Mouse (Mus musculus): ENCODE measurements around the gene Jazf1. TPM values are rescaled to one million over a fixed set of nuclear protein-coding genes. Genes with fewer than 3 reads are reported as not detected.

Gene Jazf1
- 0.74 and 1.2 TPM in 2 replicates for total RNA-seq (2012; rRNA removed)

DNA sequence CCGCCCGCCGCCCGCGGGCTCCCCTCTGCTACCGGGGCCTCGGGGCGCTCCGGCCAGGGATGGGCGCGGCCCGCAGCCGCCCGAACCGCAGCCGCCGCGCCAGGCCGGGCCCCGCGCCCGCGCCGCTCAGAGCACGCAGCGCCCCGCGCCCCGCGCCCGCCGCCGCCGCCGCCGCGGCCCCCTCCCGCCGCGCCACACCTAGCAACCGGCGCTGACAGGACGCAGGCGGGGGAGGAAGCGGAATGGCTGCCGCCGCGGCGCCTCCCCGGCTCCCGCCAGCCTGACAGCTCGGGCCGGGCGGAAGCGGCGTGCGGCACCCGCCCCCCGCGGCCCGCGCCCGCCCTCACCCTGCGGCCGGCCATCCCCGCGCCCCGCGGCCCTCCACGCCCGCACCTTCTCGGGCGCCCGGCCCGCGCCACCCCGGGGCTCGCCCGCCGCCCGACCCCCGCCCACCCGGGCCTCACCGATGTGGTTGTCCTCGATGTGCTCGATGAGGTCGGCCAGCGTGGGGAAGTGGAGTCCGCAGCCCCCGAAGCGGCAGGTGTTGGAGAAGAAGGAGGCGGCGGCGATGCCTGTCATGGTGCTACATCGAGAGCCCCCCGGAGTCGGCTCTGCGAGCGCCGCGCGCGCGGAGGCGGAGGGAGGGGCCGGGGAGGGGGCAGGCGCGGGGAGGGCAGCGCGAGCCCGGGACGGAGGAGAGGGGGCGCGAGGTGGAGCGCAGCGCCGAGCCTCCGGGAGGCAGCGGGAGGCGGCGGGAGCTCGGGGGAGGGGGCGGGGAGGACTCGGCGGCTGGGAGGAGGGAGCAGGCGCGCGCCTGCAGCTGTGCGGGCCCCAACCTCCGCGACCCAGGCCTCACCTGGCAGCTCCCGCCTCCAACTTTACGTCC, at the start of gene Jazf1:
Jazf1 (minus strand) TSS at position 643 of the 886 bp plus-strand sequence.
- H3K9me3 ChIP-seq (ENCODE audit: control insufficient read depth, insufficient read depth, low read depth, low read length): no peaks in the 10 kb centered on the region
- DNase-seq (ENCODE audit: low read depth, low spot score): peak; percentile 12
- no peaks in the 10 kb centered on the region for H3K36me3 ChIP-seq (ENCODE audit: control insufficient read depth, insufficient read depth, low read length, poor library complexity, severe bottlenecking)
- TF ChIP-seq ZC3H11A (IDR thresholded peaks at IDR 0.05; ENCODE audit: borderline replicate concordance, low read depth, low read length) (no peak), HCFC1 (IDR thresholded peaks at IDR 0.05; ENCODE audit: borderline replicate concordance, insufficient read depth, low read length) (no peak), MAFK (IDR thresholded peaks at IDR 0.05; ENCODE audit: insufficient read depth, low read depth, low read length) (no peak), CHD2 (IDR thresholded peaks at IDR 0.05; ENCODE audit: low read depth, low read length) (no peak), ZNF384 (IDR thresholded peaks at IDR 0.05; ENCODE audit: low read depth, low read length) (no peak)
- in situ Hi-C loops (cut with MboI; ENCODE audit: low sequenced_read_pairs in 2 of 2, unreplicated experiment in 2 of 2): no loop called here
- H3K4me1 ChIP-seq (ENCODE audit: control insufficient read depth in 2 of 2, insufficient read depth in 2 of 2, low read length in 2 of 2, poor library complexity in 1 of 2): peaks cover 0 to 3% of the 10 kb centered on the region in 2 experiments; a peak in 1 of 4 replicates
- H3K9ac ChIP-seq (ENCODE audit: insufficient read depth, low read depth, low read length, poor library complexity, severe bottlenecking): peak within 1 kb of the TSS; percentile 52
- no peak within 1 kb of the TSS for H3K27ac ChIP-seq (ENCODE audit: insufficient read depth, low read depth, low read length, poor library complexity, severe bottlenecking)
- H3K4me3 ChIP-seq (ENCODE audit: insufficient read depth in 1 of 2, low read depth in 1 of 2, low read length in 2 of 2, poor library complexity in 1 of 2, severe bottlenecking in 1 of 2): peak within 1 kb of the TSS; percentile 80 to 93

- H3K27ac ChIP-seq (ENCODE audit: insufficient read depth, low read depth, low read length, poor library complexity, severe bottlenecking): no peak overlapping the region
These were observed 49.4 kb upstream of the Jazf1 start for GRCm38 (mm10) chr6:53117855-53118254.

GRCm38 (mm10) chr6:53086879-53087278, 18.4 kb upstream of the Jazf1 start:
- H3K9me3 ChIP-seq (ENCODE audit: control insufficient read depth, insufficient read depth, low read depth, low read length): no peaks in the 10 kb centered on the region
- no peak overlapping the region for H3K9ac ChIP-seq (ENCODE audit: insufficient read depth, low read depth, low read length, poor library complexity, severe bottlenecking)
- TF ChIP-seq HCFC1 (IDR thresholded peaks at IDR 0.05; ENCODE audit: borderline replicate concordance, insufficient read depth, low read length) (no peak), MAFK (IDR thresholded peaks at IDR 0.05; ENCODE audit: insufficient read depth, low read depth, low read length) (no peak), ZC3H11A (IDR thresholded peaks at IDR 0.05; ENCODE audit: borderline replicate concordance, low read depth, low read length) (no peak), CHD2 (IDR thresholded peaks at IDR 0.05; ENCODE audit: low read depth, low read length) (no peak), ZNF384 (IDR thresholded peaks at IDR 0.05; ENCODE audit: low read depth, low read length) (no peak)
- H3K4me1 ChIP-seq (ENCODE audit: control insufficient read depth in 2 of 2, insufficient read depth in 2 of 2, low read length in 2 of 2, poor library complexity in 1 of 2): no peaks in the 10 kb centered on the region
- no peaks in the 10 kb centered on the region for H3K36me3 ChIP-seq (ENCODE audit: control insufficient read depth, insufficient read depth, low read length, poor library complexity, severe bottlenecking)
- in situ Hi-C loops (cut with MboI; ENCODE audit: low sequenced_read_pairs in 2 of 2, unreplicated experiment in 2 of 2): no loop called here
- DNase-seq (ENCODE audit: low read depth, low spot score): no peak
- H3K27ac ChIP-seq (ENCODE audit: insufficient read depth, low read depth, low read length, poor library complexity, severe bottlenecking): no peak overlapping the region
- no peak overlapping the region for H3K4me3 ChIP-seq (ENCODE audit: insufficient read depth in 1 of 2, low read depth in 1 of 2, low read length in 2 of 2, poor library complexity in 1 of 2, severe bottlenecking in 1 of 2)

More at GRCm38 (mm10) chr6:53117855-53118254, 49.4 kb upstream of the Jazf1 start:
- no peak for DNase-seq (ENCODE audit: low read depth, low spot score)
- Histone ChIP-seq H3K9ac (ENCODE audit: insufficient read depth, low read depth, low read length, poor library complexity, severe bottlenecking) (no peak overlapping the region), H3K9me3 (ENCODE audit: control insufficient read depth, insufficient read depth, low read depth, low read length) (no peaks in the 10 kb centered on the region), H3K36me3 (ENCODE audit: control insufficient read depth, insufficient read depth, low read length, poor library complexity, severe bottlenecking) (no peaks in the 10 kb centered on the region), H3K4me1 (ENCODE audit: control insufficient read depth in 2 of 2, insufficient read depth in 2 of 2, low read length in 2 of 2, poor library complexity in 1 of 2) (no peaks in the 10 kb centered on the region), H3K4me3 (ENCODE audit: insufficient read depth in 1 of 2, low read depth in 1 of 2, low read length in 2 of 2, poor library complexity in 1 of 2, severe bottlenecking in 1 of 2) (no peak overlapping the region)
- no peak for TF ChIP-seq HCFC1 (IDR thresholded peaks at IDR 0.05; ENCODE audit: borderline replicate concordance, insufficient read depth, low read length)
- no peak for TF ChIP-seq ZC3H11A (IDR thresholded peaks at IDR 0.05; ENCODE audit: borderline replicate concordance, low read depth, low read length)
- TF ChIP-seq CHD2 (IDR thresholded peaks at IDR 0.05; ENCODE audit: low read depth, low read length): no peak
- no peak for TF ChIP-seq ZNF384 (IDR thresholded peaks at IDR 0.05; ENCODE audit: low read depth, low read length)
- no peak for TF ChIP-seq MAFK (IDR thresholded peaks at IDR 0.05; ENCODE audit: insufficient read depth, low read depth, low read length)
- in situ Hi-C loops (cut with MboI; ENCODE audit: low sequenced_read_pairs in 2 of 2, unreplicated experiment in 2 of 2): no loop called here

DNA sequence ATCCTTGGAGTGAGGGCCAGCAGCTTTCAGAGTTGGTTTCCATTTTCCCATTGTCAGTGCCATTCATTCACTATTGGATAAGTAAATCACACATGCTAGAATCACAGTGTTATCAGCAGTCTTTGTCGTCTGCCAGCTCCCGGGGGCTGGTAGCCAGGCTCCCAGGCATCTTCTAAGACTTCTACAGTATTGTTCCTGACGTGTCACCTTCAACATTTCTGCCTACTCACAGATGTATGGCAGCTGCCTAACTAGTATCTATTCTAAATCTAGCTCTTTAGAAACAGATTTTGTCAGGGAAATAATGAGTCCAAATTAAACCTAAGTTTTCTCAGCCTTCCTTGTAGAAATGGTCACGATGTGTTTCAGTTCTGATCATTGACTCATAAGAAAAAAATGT, 12.8 kb upstream of the Jazf1 start:
- H3K4me1 ChIP-seq (ENCODE audit: control insufficient read depth in 2 of 2, insufficient read depth in 2 of 2, low read length in 2 of 2, poor library complexity in 1 of 2): no peaks in the 10 kb centered on the region
- H3K4me3 ChIP-seq (ENCODE audit: insufficient read depth in 1 of 2, low read depth in 1 of 2, low read length in 2 of 2, poor library complexity in 1 of 2, severe bottlenecking in 1 of 2): no peak overlapping the region
- H3K9ac ChIP-seq (ENCODE audit: insufficient read depth, low read depth, low read length, poor library complexity, severe bottlenecking): no peak overlapping the region
- no peaks in the 10 kb centered on the region for H3K9me3 ChIP-seq (ENCODE audit: control insufficient read depth, insufficient read depth, low read depth, low read length)
- TF ChIP-seq MAFK (IDR thresholded peaks at IDR 0.05; ENCODE audit: insufficient read depth, low read depth, low read length) (no peak), HCFC1 (IDR thresholded peaks at IDR 0.05; ENCODE audit: borderline replicate concordance, insufficient read depth, low read length) (no peak), ZNF384 (IDR thresholded peaks at IDR 0.05; ENCODE audit: low read depth, low read length) (no peak), CHD2 (IDR thresholded peaks at IDR 0.05; ENCODE audit: low read depth, low read length) (no peak), ZC3H11A (IDR thresholded peaks at IDR 0.05; ENCODE audit: borderline replicate concordance, low read depth, low read length) (no peak)
- H3K27ac ChIP-seq (ENCODE audit: insufficient read depth, low read depth, low read length, poor library complexity, severe bottlenecking): no peak overlapping the region
- in situ Hi-C loops (cut with MboI; ENCODE audit: low sequenced_read_pairs in 2 of 2, unreplicated experiment in 2 of 2): no loop called here
- DNase-seq (ENCODE audit: low read depth, low spot score): no peak
- H3K36me3 ChIP-seq (ENCODE audit: control insufficient read depth, insufficient read depth, low read length, poor library complexity, severe bottlenecking): no peaks in the 10 kb centered on the region
